Mouse (Mus musculus): ENCODE data around the gene Babam2. TPM values are rescaled to one million over a fixed set of nuclear protein-coding genes. Genes with fewer than 3 reads are reported as not detected.
A peak's percentile ranks its signal among the peaks of the same experiment; 100 is the strongest.

The Babam2 gene
- total RNA-seq, 4 experiments from 2014 or later = 109 to 127 (median 118) TPM

- DNase-seq = no peak
Observed at GRCm38 (mm10) chr5:32086526-32087090, 389.1 kb downstream of the Babam2 start.

DNA sequence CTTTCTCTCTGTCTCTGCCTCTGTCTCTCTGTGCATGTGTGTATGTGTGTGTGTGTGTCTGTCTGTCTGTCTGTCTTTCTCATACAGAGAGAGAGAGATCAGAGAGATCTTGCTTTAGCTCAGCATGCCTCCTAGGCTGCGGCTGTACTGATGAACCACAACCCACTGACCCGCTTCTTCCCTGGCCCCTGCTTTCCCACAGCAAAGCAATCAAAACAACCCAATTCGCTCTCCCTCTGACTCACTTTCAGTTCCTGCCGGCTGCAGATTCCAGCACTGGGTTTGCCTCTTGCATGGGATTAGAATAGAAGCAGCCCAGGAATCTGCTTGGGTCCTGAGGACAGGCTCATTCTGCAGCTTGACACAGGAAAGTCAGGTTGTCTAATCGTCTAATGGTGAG lies 392.0 kb downstream of the Babam2 start:
- no peak for DNase-seq

- DNase-seq = no peak
Observed at GRCm38 (mm10) chr5:32092281-32092680, 394.8 kb downstream of the Babam2 start.

DNA sequence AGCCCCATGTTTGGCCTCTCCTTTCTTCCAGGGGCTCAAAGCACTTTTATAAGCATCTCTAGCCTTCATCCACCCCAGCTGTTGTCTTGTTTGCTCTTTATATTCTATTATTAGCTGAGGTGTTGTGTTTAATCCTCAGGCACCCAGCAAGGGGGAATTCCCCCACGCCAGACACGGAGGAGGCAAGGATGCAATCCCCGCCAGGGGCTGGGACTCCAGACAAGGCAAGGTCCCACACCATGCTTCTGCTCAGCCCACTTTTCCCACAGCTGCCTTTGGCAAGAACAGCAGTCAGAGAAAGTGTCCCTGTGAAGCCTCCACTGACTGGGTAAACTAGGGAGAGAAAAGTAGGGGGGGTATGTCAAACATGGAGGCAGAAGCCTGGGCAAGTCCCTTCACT lies 401.2 kb downstream of the Babam2 start:
- DNase-seq = no peak

GRCm38 (mm10) chr5:32102484-32102883 lies 405.0 kb downstream of the Babam2 start:
- DNase-seq = peak; percentile 42

- peak; percentile 23 for DNase-seq
Observed at GRCm38 (mm10) chr5:32102971-32103431, 405.5 kb downstream of the Babam2 start.

- no peak for DNase-seq
Observed at GRCm38 (mm10) chr5:32103545-32103944, 406.1 kb downstream of the Babam2 start.

DNA sequence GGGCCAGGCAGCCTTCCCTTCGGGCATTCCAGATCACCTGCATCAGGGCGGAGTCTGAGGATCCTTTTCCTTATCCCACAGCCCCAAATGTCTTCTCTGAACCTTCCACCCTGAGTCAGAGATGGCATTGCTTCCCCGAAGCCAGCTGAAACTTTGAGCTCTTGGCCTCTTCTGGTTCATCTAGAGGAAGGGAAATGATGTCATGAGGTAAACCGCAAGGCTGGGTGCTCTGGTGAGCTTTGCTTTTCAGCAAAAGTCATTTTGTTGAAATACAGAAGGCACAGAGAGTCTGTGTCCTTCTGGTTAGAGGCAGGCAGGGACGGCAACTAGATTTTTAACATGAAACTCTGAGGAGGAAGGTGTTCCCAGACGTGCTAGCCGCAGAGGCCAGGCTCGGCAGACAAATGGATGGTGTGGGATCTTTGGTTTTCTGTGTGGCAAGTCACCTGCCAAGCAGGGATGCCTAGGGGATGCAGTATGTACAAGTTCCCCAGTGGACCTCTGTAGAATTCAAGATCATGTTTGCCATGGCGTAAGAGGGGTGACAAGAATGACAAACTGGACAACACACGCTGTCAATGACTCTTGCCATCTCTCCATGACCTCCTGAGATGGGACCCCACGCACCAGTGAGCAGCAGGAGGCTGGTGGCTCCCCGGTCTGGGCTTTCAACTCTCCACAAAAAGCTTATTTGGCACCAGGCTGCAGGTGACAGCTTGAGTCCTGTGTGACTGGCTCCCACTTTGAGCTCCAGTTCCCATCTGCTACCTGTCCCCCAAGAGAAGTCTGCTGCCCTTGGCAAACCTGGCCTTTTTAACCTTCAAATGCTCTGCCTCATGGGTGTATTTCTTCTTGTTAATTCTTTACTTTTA lies 406.9 kb downstream of the Babam2 start:
- no peak for DNase-seq

DNA sequence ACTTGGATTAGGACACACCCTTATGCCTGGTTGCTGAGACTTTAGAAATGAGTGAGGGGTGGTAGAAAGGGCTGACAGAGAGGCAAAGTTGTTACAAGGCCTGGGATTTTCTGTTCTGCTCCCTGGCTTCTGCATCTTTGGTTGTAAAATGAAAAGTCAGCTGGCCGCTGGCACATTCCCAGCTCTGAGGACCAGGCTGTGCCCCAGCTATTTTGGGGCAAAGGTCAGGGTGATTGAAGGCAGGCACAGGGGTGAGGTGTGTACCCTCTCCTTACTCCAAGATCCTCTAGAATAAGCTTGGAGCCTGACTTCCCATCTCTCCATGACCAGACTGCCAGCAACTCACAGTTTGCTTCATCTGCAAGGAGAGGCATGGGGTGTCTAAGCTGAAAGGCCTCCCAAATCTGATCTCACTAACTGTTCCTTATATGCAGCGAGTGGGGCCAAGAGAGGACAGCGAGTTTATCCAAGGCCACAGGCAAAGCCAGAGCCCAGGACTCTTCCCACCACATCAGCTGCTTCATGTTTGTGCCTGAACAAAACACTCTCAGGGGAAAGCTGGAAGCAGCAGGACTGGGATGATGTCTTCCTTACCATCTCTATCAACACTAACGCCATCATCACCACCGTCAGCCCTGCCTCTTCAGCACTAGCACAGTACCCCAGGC lies 409.1 kb downstream of the Babam2 start:
- no peak for DNase-seq

- no peak for DNase-seq
Observed at GRCm38 (mm10) chr5:32110651-32111050, 413.2 kb downstream of the Babam2 start.

DNA sequence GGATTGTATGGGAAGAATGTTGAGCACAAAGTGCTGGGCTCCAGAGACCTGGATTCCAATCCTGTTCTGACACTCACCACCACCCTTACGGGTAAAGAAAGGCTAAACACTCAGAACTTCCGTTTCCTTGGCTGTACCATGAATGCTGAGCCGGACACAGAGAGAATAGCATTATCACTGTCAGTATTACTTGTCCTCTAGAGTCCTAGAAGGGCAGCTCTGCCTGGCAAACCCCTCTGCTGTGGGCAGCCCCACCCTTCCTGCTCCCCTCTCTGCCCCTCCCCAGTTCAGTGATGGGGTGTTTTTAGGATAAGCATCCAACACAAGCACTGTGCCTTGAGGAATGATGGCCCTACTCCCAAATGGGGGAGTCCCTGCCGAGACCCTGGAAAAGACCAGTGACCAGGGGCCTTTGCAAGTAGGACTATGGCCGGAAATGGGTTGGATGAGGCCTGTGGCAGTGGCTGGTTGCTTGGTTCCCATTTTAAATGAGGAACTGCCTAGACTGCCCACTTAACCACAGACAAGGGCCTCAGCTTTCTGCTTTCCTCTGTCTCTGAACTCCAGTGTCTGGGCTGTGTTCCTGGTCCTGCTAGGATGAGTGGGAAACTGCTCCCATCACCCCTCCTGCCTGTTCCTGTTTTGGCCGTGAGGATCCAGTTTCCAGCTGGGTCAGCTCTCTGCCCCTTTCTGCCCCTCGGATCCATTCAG lies 414.9 kb downstream of the Babam2 start:
- DNase-seq = no peak

GRCm38 (mm10) chr5:32120901-32121376 lies 423.5 kb downstream of the Babam2 start:
- no peak for DNase-seq

GRCm38 (mm10) chr5:32121936-32122335 lies 424.5 kb downstream of the Babam2 start:
- no peak for DNase-seq

- DNase-seq = no peak
Observed at GRCm38 (mm10) chr5:32122363-32122762, 424.9 kb downstream of the Babam2 start.

GRCm38 (mm10) chr5:32124957-32125356 lies 427.5 kb downstream of the Babam2 start:
- no peak for DNase-seq

- no peak for DNase-seq
Observed at GRCm38 (mm10) chr5:32127226-32127625, 429.7 kb downstream of the Babam2 start.

GRCm38 (mm10) chr5:32127927-32128326 lies 430.4 kb downstream of the Babam2 start:
- DNase-seq = no peak

DNA sequence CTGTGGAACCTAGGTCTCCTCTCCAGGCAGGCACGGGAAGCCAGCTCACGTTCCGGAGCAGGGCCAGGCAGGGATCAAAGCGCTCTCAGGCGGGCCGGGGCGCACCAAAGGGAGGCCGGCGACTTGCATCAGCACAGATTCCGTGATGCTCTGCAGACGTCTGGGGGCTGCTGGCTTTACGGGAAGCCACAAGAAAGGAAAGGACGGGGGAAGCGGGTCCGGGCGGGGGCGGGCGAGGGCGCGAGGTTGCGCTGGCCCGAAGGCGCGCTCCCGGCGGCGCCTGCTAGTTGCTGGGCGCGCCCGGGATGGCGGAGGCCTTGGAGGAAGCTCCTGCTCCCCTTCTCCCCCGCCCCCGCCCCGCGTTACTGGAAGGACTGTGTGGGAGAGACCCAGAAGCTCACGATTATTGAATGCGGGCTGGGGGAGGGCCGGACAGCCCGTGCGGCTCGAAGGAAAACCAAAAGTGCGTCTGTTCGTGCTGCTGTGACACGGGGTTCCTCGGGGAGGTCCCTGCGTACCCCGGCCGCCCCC lies 435.6 kb downstream of the Babam2 start:
- DNase-seq = peak; percentile 63

DNA sequence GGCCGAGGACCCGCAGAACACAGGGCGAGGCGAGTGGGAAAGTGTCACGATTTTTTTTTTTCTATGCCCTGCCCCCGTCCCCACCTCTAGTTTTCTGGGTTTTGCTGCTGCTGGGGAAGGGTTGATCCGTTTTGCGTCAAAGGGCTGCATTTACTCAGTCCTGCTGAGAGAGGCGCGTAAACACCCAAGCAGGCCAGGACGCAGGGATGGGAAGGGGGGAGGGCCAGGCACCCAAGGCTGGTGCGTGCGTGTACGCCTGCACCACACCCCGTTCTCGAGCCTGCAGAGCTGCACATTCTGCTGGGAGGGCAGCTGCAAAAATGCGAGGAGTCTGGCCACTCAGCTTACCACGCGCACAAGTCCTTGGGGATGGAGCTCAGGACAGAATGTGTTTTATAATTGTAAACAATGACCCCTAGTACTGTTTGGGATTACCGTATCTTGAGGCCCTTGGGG lies 436.1 kb downstream of the Babam2 start:
- DNase-seq = peak; percentile 90

DNA sequence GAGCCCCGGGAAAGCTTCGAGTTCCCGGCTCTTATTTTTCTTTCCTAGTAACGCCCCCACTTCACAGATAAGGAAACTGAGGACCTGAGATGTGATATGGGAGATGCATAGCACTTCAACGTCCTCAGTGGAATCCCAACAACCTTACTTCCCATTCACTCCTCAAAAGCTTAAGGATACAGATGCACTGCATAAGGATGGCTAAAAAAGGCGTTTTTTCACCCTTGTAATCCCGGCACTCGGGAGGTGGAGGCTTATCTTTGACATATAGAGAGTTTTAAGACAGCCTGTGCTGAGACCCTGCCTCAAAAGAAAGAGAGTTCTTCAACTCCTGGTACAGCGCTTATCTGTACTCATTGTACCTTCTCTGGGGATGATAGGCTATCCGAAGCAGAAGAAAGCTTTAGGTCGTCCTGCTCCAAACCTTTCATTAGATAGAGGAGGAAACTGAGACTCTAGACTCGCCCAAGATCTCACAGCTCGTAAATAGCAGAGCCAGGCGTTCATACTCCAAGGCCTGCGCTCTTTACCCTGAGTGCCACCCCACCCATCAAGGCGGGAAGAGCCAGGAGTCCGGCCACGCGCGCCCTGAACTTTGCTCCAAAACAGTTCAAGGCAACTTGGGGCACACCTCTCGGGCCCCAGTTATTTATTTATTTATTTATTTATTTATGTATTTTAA lies 436.7 kb downstream of the Babam2 start:
- peak; percentile 61 for DNase-seq

All from adrenal gland, adult 8-10 months (tissue).